Mouse (Mus musculus): ENCODE measurements around the gene Inpp4a.

The Inpp4a gene

GRCm38 (mm10) chr1:37299540-37300491 lies at the start of gene Inpp4a:
Gene Inpp4a, plus strand, starts transcription at chr1:37299865.
- DNase-seq (ENCODE audit: low spot score): peak; percentile 98

GRCm38 (mm10) chr1:37250643-37251310 lies 48.9 kb upstream of the Inpp4a start:
- peak; percentile 80 for DNase-seq (ENCODE audit: low spot score)

GRCm38 (mm10) chr1:37258443-37258842 lies 41.2 kb upstream of the Inpp4a start:
- no peak for DNase-seq (ENCODE audit: low spot score)

DNA sequence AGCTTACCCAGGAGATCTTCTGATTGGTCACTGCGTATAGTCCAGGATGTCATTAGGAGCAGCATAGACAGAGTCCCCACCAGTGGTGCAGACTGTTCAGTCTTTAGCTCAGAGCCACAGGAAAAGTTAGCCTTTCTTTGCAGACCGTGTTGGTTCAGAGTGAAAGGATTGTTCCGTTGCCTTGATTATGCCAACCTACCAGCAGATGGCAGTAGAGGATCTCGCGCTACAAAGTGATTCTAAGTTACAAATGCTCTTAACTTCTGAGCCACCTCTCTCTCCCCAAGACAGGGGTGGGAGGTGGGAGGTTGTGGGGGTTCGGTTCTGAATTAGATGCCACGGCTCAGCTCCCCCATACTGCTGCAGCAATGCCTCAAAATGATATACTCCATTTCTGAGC lies 27.2 kb upstream of the Inpp4a start:
- DNase-seq (ENCODE audit: low spot score): peak; percentile 50

DNA sequence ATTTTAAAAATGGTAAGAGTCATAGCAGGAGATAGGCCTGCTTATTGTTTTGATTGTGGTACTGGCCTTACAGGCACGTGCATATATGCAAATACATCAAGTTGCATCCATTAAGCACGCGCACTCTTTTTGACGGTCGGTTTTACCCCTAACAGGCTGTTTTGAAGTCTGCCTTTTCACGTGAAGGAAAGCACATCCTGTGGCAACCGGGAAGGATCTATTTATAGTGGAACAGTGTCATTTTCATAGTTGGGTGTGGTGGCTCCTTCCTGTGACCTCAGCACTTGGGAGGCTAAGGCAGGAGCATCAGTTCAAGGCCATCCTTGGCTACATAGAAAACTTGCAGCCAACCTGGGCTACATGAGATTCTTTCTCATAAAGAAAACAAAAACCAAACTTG lies 13.1 kb upstream of the Inpp4a start:
- DNase-seq (ENCODE audit: low spot score): no peak

DNA sequence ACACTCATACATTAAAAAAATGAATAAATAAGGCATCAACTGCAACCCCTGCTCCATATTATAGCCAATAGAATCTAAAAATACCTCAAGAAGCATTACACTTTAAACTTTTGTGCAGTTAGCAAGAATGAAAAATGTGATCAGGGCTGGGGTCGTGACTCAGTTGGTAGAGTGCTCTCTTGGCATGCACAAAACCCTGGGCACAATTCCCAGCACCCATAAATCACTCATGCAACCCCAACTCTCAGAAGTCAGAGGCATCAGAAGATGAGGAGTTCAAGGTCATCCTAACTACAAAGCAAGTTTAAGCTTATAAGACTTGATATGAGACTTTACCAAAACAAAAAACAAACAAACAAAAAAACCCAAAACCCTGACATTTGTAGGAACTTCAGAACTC lies 11.9 kb upstream of the Inpp4a start:
- no peak for DNase-seq (ENCODE audit: low spot score)

GRCm38 (mm10) chr1:37288181-37288935 lies 11.3 kb upstream of the Inpp4a start:
- DNase-seq (ENCODE audit: low spot score): no peak

DNA sequence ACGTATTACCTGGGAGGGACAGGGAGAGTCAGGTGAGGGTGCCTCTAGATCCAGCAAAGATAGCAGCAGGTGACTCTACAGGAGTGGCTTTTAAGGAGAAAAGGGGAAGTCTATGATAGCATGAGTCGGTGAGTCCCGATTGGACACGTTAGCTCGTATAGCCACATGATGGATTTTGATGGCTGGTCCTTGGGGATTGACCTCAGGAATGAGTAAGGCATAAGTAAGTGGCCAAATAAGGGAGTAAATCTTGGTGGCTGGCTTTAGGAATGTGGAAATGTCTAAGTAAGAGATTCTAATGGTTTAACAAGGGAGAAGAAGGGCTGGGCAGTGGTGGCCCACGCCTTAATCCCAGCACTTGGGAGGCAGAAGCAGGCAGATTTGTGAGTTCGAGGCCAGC lies 10.7 kb upstream of the Inpp4a start:
- DNase-seq (ENCODE audit: low spot score): no peak

GRCm38 (mm10) chr1:37296414-37296813 lies 3.3 kb upstream of the Inpp4a start:
- DNase-seq (ENCODE audit: low spot score): no peak

- no peak for DNase-seq (ENCODE audit: low spot score)
Measured at GRCm38 (mm10) chr1:37298904-37299303, 761 bp upstream of the Inpp4a start.

- DNase-seq (ENCODE audit: low spot score): no peak
Measured at GRCm38 (mm10) chr1:37300650-37301049, 985 bp downstream of the Inpp4a start.

DNA sequence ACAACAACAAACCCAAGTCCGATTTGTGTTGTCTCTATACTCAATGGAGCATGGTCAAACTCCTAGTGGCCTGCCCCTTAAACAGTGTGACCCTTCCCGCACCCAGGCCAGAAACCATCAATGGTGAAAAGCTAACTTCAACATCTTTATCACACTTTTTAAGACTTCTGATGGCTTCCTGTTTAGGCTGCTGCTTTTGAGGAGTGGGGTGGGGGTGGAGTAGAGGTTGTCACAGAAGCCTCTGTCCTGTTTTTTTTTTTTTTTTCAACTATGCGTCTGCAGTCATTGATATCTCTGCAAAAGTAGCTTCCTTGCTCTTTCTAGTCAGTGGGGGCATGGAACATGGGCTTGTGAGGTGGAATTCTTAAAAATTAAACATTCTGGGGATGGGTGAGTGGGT lies 3.1 kb downstream of the Inpp4a start:
- DNase-seq (ENCODE audit: low spot score): no peak

- DNase-seq (ENCODE audit: low spot score): no peak
Measured at GRCm38 (mm10) chr1:37305691-37306287, 6.1 kb downstream of the Inpp4a start.

DNA sequence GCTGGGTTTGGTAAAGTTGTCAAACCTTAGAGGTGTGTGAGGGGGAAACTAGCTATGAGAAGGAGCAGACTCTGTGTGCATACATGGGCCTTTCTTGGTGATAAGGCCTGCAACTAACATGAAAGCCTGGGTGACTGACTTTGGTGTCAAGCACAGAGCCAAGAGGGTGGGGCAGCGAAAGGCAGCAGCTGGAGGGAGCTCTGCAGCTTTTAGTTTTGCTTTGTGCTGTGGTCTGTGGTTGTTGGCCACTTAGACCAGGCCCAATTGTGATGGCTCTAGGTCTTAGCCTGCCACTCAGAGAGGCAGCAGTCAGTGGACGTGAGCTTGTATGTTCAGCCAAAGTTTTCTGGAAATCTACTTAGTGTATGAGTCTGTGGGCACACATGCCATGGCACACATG lies 7.9 kb downstream of the Inpp4a start:
- no peak for DNase-seq (ENCODE audit: low spot score)

GRCm38 (mm10) chr1:37308021-37308742 lies 8.5 kb downstream of the Inpp4a start:
- no peak for DNase-seq (ENCODE audit: low spot score)

DNA sequence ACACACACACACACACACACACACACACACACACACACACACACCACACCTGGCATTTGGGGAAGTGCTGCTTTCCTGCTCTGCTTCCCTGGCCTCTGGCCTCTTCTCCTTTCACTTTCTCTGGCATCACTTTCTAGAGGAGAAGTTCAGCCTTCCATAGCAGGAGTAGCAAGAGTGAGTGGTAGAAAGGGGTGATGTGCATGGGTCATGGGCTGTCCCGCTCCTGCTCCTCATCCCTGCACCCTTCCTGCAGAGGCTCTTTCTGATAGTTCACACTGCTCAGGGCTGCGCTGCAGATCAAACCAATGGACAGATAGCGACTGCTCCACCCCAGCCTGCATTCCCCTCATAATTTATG lies 9.1 kb downstream of the Inpp4a start:
- DNase-seq (ENCODE audit: low spot score): no peak

GRCm38 (mm10) chr1:37309939-37310515 lies 10.4 kb downstream of the Inpp4a start:
- no peak for DNase-seq (ENCODE audit: low spot score)

DNA sequence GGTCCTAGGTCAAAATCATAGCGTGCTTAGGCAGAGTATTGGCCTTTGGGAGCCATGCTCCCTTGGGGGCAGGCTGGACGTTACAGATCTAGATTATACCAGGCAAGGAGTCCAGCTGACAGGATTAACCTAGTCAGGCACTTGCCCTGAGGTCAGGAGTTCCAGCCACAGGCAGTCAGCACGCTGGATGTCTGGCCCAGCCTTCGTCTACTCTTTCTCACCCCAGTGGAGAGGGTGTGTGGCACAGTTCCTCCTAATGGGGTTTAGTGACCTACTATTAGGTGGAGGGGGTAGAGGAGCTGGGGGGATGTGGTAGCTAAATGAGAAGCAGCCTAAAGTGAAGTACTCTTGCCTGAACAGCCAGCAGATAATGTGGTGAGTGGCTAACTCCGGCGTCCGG lies 14.7 kb downstream of the Inpp4a start:
- DNase-seq (ENCODE audit: low spot score): no peak

- DNase-seq (ENCODE audit: low spot score): no peak
Measured at GRCm38 (mm10) chr1:37317644-37318285, 18.1 kb downstream of the Inpp4a start.

GRCm38 (mm10) chr1:37318558-37318957 lies 18.9 kb downstream of the Inpp4a start:
- no peak for DNase-seq (ENCODE audit: low spot score)

- DNase-seq (ENCODE audit: low spot score): no peak
Measured at GRCm38 (mm10) chr1:37322690-37323089, 23.0 kb downstream of the Inpp4a start.
